Mouse (Mus musculus) hindbrain, embryonic 14.5 days (tissue): ENCODE data around the gene Pde4d. TPM values are rescaled to one million over a fixed set of nuclear protein-coding genes. Genes with fewer than 3 reads are reported as not detected.

ENCODE experiments used
- ATAC-seq: fragments of 200-750 bp; cut with Nextera tagmentation; 2 replicates; pipeline ENCODE4 v1.8.0; 2017; ENCODE audit warnings: moderate number of reproducible peaks, mild to moderate bottlenecking, moderate TSS enrichment, moderate library complexity; ENCODE audit not compliant: low FRiP score
- DNase-seq: peaks from one replicate; pipeline ENCODE4 v3.0.0-alpha.2; 2015; ENCODE audit warnings: low spot score
- H3K27ac ChIP-seq: fragments of 300-500 bp; sonication (generic); 2 replicates; pipeline ENCODE4 v1.5.1; 2014; ENCODE audit warnings: mild to moderate bottlenecking, moderate library complexity
- H3K27me3 ChIP-seq: fragments of 300-500 bp; sonication (generic); 2 replicates; pipeline ENCODE4 v1.6.1; 2014; ENCODE audit warnings: mild to moderate bottlenecking, low read length, mixed read lengths; ENCODE audit not compliant: control insufficient read depth, insufficient read depth
- H3K36me3 ChIP-seq: fragments of 300-500 bp; sonication (generic); replicated peaks from 2 replicates; pipeline ENCODE4 v1.6.1; 2014; ENCODE audit not compliant: control insufficient read depth, insufficient read depth
- H3K4me1 ChIP-seq: fragments of 300-500 bp; sonication (generic); replicated peaks from 2 replicates; pipeline ENCODE4 v1.6.1; 2014; ENCODE audit warnings: antibody characterized with exemption, low read length, mixed read lengths; ENCODE audit not compliant: control insufficient read depth, insufficient read depth
- H3K4me2 ChIP-seq: fragments of 300-500 bp; sonication (generic); replicated peaks from 2 replicates; pipeline ENCODE4 v1.6.1; 2014; ENCODE audit warnings: mild to moderate bottlenecking, moderate library complexity
- H3K4me3 ChIP-seq: fragments of 300-500 bp; sonication (generic); replicated peaks from 2 replicates; pipeline ENCODE4 v1.5.1; 2014; ENCODE audit warnings: mild to moderate bottlenecking, low read length
- H3K9ac ChIP-seq: fragments of 300-500 bp; sonication (generic); 2 replicates; pipeline ENCODE4 v1.6.1; 2014
- H3K9me3 ChIP-seq: fragments of 300-500 bp; sonication (generic); 2 replicates; pipeline ENCODE4 v1.6.1; 2016; ENCODE audit warnings: low read length; ENCODE audit not compliant: control insufficient read depth
- WGBS: fragments of 180-500 bp; shearing (Covaris S2); extraction: QIAGEN DNeasy Blood & Tissue Kit; methylation state at CpG from one replicate; pipeline ENCODE4 v1.1.7; 2014; 5-methylcytosine and 5-hydroxymethylcytosine counted together
- polyA plus RNA-seq: library from polyadenylated mRNA; unstranded; fragments of >200 nt; fragmentation: Nextera tagmentation; extraction: Ambion mirVana; gene quantifications from 2 replicates; pipeline ENCODE4 v1.2.1, GENCODE M21; 2014

The Pde4d gene
- polyA plus RNA-seq, 1 experiment from 2014 or later, result 23.2 TPM

GRCm38 (mm10) chr13:108636526-108636925 lies 186.8 kb downstream of the Pde4d start:
- Histone ChIP-seq H3K4me3 (no peak overlapping the region), H3K36me3 (no peaks in the 10 kb centered on the region), H3K4me2 (no peak overlapping the region), H3K27me3 (no peaks in the 10 kb centered on the region), H3K9me3 (no peaks in the 10 kb centered on the region), H3K4me1 (no peaks in the 10 kb centered on the region), H3K27ac (no peak overlapping the region), H3K9ac (no peak overlapping the region)
- DNase-seq (no peak), ATAC-seq (no peak)
- 59% methylated on average over 1 of the region's 1 CpGs for WGBS

- no peak overlapping the region for H3K4me3 ChIP-seq
- no peaks in the 10 kb centered on the region for H3K36me3 ChIP-seq
- H3K9me3 ChIP-seq, result no peaks in the 10 kb centered on the region
- no peak overlapping the region for H3K27ac ChIP-seq
- DNase-seq, result no peak
- H3K4me1 ChIP-seq, result no peaks in the 10 kb centered on the region
- 87% methylated on average over 5 of the region's 5 CpGs for WGBS
- no peak overlapping the region for H3K9ac ChIP-seq
- H3K27me3 ChIP-seq, result no peaks in the 10 kb centered on the region
- no peak overlapping the region for H3K4me2 ChIP-seq
- no peak for ATAC-seq
Observed at GRCm38 (mm10) chr13:108642259-108642658, 192.5 kb downstream of the Pde4d start.

- H3K36me3 ChIP-seq, result no peaks in the 10 kb centered on the region
- H3K4me1 ChIP-seq, result no peaks in the 10 kb centered on the region
- H3K27me3 ChIP-seq, result no peaks in the 10 kb centered on the region
- no peak for DNase-seq
- H3K4me3 ChIP-seq, result no peak overlapping the region
- ATAC-seq, result no peak
- H3K9ac ChIP-seq, result no peak overlapping the region
- WGBS, result 88% methylated on average over 6 of the region's 6 CpGs
- H3K9me3 ChIP-seq, result no peaks in the 10 kb centered on the region
- H3K27ac ChIP-seq, result no peak overlapping the region
- no peak overlapping the region for H3K4me2 ChIP-seq
Observed at GRCm38 (mm10) chr13:108646801-108647200, 197.1 kb downstream of the Pde4d start.

- H3K36me3 ChIP-seq, result no peaks in the 10 kb centered on the region
- WGBS, result 88% methylated on average over 11 of the region's 11 CpGs
- no peak for ATAC-seq
- no peak overlapping the region for H3K27ac ChIP-seq
- no peak overlapping the region for H3K9ac ChIP-seq
- no peak for DNase-seq
- no peaks in the 10 kb centered on the region for H3K4me1 ChIP-seq
- H3K27me3 ChIP-seq, result no peaks in the 10 kb centered on the region
- H3K4me2 ChIP-seq, result no peak overlapping the region
- no peak overlapping the region for H3K4me3 ChIP-seq
- H3K9me3 ChIP-seq, result no peaks in the 10 kb centered on the region
Observed at GRCm38 (mm10) chr13:108647239-108647638, 197.5 kb downstream of the Pde4d start.

- H3K27ac ChIP-seq, result no peak overlapping the region
- H3K4me2 ChIP-seq, result no peak overlapping the region
- no peaks in the 10 kb centered on the region for H3K36me3 ChIP-seq
- DNase-seq (no peak), ATAC-seq (no peak)
- no peaks in the 10 kb centered on the region for H3K27me3 ChIP-seq
- H3K9me3 ChIP-seq, result no peaks in the 10 kb centered on the region
- H3K4me1 ChIP-seq, result no peaks in the 10 kb centered on the region
- no peak overlapping the region for H3K4me3 ChIP-seq
- no peak overlapping the region for H3K9ac ChIP-seq
- WGBS, result 83% methylated on average over 10 of the region's 10 CpGs
Observed at GRCm38 (mm10) chr13:108654026-108654723, 204.4 kb downstream of the Pde4d start.

- no peaks in the 10 kb centered on the region for H3K4me1 ChIP-seq
- H3K4me3 ChIP-seq, result no peak overlapping the region
- H3K4me2 ChIP-seq, result no peak overlapping the region
- no peak overlapping the region for H3K27ac ChIP-seq
- no peaks in the 10 kb centered on the region for H3K9me3 ChIP-seq
- H3K36me3 ChIP-seq, result no peaks in the 10 kb centered on the region
- H3K27me3 ChIP-seq, result no peaks in the 10 kb centered on the region
- no peak overlapping the region for H3K9ac ChIP-seq
- DNase-seq (no peak), ATAC-seq (no peak)
Observed at GRCm38 (mm10) chr13:108666579-108666978, 216.8 kb downstream of the Pde4d start.

GRCm38 (mm10) chr13:108667077-108667476 lies 217.3 kb downstream of the Pde4d start:
- H3K36me3 ChIP-seq, result no peaks in the 10 kb centered on the region
- H3K4me1 ChIP-seq, result no peaks in the 10 kb centered on the region
- H3K4me2 ChIP-seq, result no peak overlapping the region
- no peak for ATAC-seq
- no peaks in the 10 kb centered on the region for H3K9me3 ChIP-seq
- DNase-seq, result no peak
- H3K27me3 ChIP-seq, result no peaks in the 10 kb centered on the region
- 100% methylated on average over 1 of the region's 1 CpGs for WGBS
- no peak overlapping the region for H3K27ac ChIP-seq
- no peak overlapping the region for H3K4me3 ChIP-seq
- H3K9ac ChIP-seq, result no peak overlapping the region

- ATAC-seq, result no peak
- Histone ChIP-seq H3K4me2 (no peak overlapping the region), H3K4me3 (no peak overlapping the region), H3K4me1 (no peaks in the 10 kb centered on the region), H3K9me3 (no peaks in the 10 kb centered on the region), H3K36me3 (no peaks in the 10 kb centered on the region), H3K9ac (no peak overlapping the region), H3K27me3 (no peaks in the 10 kb centered on the region), H3K27ac (no peak overlapping the region)
- no peak for DNase-seq
Observed at GRCm38 (mm10) chr13:108677056-108677455, 227.3 kb downstream of the Pde4d start.

GRCm38 (mm10) chr13:108683018-108683417 lies 233.3 kb downstream of the Pde4d start:
- Histone ChIP-seq H3K4me3 (no peak overlapping the region), H3K4me2 (no peak overlapping the region), H3K36me3 (no peaks in the 10 kb centered on the region), H3K27ac (no peak overlapping the region), H3K27me3 (no peaks in the 10 kb centered on the region), H3K9me3 (no peaks in the 10 kb centered on the region), H3K9ac (no peak overlapping the region), H3K4me1 (no peaks in the 10 kb centered on the region)
- WGBS, result 90% methylated on average over 4 of the region's 4 CpGs
- no peak for ATAC-seq
- no peak for DNase-seq

GRCm38 (mm10) chr13:108685817-108686216 lies 236.1 kb downstream of the Pde4d start:
- Histone ChIP-seq H3K36me3 (no peaks in the 10 kb centered on the region), H3K4me3 (no peak overlapping the region), H3K9me3 (no peaks in the 10 kb centered on the region), H3K27ac (no peak overlapping the region), H3K4me1 (no peaks in the 10 kb centered on the region), H3K27me3 (no peaks in the 10 kb centered on the region), H3K4me2 (no peak overlapping the region), H3K9ac (no peak overlapping the region)
- DNase-seq, result peak; percentile 26
- WGBS, result 77% methylated on average over 7 of the region's 7 CpGs
- no peak for ATAC-seq
